Mouse (Mus musculus) C2C12 (cell line): ENCODE results near the gene Scd4.
A peak's percentile ranks its signal among the peaks of the same experiment; 100 is the strongest.

ENCODE experiments used
- CTCF ChIP-seq: IDR thresholded peaks from one replicate; pipeline ENCODE4 v1.5.1; 2011; ENCODE audit not compliant: control insufficient read depth, insufficient read depth, insufficient read length
- USF1 ChIP-seq: IDR thresholded peaks from one replicate; pipeline ENCODE4 v1.6.1; 2011; ENCODE audit warnings: low read depth, mild to moderate bottlenecking, control low read depth, moderate library complexity

DNA sequence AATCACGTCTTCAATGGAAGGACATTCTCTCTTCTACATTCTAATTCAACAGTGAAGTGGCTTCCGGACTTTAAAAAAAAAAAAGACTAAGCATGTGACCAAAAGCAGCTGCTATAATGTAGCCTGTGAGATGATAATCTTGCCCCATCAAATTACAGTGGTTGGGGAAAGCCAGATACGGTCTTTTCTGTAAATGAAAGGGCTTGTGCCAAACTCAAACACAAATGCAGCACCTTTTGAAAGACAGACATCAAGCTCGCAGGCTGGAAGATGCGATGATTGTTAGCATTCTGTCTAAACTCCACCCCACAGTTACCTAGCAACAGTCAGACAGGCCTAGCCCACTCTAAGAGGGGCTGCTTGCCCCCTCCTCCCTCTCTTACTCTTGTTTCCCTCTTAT lies 22.1 kb upstream of the Scd4 start:
- TF ChIP-seq CTCF (no peak), USF1 (peak; percentile 71)
